Mouse (Mus musculus): Measurements from ENCODE around the gene Mgmt.

DNA sequence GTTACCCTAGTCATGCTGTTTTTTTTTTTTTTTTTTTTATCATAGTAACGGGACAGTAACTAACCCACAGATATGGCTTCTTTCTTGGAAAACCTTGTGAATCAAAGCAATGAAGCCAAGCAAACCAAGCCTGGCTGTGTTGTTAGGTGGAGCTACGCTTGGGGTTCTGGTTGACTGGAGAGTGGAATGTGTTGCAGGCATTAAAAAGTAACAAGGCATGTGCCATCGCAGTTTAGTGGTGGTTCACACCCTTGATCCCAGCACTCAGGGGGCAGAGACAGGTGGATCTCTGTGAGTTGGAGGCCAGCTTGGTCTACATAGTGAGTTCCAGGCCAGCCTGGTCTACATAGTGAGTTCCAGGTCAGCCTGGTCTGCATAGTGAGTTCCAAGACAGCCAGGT is 39.0 kb downstream of the Mgmt start:
- TF ChIP-seq CTCF (IDR thresholded peaks at IDR 0.05; ENCODE audit: low read depth, low read length) (no peak), POLR2A (IDR thresholded peaks at IDR 0.05; ENCODE audit: borderline replicate concordance, low read depth, low read length) (no peak)

Measured in bone marrow macrophage, adult 2 months (primary cell).